Mouse (Mus musculus): Measurements from ENCODE around the gene Cldn5.

Cldn5 gene

DNA sequence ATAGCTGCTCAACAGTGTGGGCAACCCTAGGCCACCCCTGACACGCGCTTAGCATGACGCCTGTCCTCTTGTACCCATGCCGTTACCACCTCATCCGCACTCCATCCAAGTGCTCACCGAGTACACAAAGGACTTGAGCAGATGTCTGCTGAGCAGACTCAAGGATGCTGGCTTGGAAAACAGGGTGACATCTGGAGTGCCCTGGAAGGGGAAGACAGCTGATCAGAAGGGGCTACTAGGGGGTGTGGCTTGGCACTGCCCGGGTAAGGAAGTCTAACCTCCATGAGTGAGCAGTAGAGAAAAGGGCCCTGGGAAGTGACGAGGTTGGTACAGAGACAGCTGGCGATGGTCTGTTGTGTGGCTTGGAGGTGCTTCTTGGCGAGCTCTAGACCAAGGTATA is 10.0 kb downstream of the Cldn5 start:
- WGBS: 92% methylated on average over 10 of the region's 10 CpGs

- WGBS: 91% methylated on average over 10 of the region's 10 CpGs
These were observed 12.2 kb downstream of the Cldn5 start for GRCm38 (mm10) chr16:18788627-18789406.

DNA sequence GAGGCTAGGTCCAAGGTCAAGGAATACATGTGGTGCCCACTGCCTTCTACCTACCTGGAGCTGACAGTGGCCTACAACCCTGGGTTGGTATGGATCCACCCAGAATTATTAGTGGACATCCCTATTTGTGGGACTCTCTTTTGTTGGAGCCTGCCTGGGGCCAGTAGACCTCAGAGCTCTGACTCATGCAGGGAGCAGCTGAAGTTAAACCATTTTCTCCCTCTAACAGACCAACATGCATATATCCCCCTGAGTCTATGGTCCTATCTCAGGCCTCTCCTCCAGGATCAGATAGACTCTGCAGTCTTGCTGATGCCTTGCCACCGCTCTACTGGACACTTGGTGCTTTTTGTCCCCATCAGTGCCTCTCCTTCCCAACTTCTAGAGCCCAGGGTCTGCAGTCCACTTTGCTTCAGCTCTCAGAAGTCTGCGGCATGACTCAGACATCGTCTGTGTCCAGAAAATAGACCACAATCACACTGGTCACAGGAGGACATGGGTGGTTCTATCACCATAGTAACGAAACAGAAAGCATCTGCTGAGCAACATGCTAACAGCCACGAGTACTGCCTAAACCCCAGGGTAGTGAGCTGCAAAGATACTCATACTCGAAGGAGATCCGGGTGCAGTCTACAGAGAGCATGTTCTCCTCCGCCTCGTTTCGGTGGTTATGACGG is 18.7 kb downstream of the Cldn5 start:
- 68% methylated on average over 11 of the region's 11 CpGs for WGBS

DNA sequence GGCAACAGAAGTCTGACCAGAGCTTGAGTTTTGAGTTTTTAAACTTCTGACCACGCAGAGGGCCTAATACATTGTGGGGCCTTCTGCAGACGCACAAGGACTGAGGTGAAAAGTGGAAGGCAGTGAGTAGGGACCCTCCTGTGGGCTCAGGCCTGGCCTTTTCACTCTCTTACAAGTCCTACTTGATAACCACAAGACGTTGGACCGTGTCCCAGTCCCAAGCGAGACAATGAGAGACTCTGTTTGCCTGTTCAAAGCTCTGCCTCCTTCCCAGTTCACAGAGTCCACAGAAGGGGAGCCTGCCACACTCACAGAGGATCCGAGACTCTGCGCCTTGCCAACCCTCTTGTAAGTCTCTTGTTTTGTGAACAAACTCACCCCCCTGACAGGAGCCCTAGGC is 20.0 kb downstream of the Cldn5 start:
- 68% methylated on average over 7 of the region's 7 CpGs for WGBS

GRCm38 (mm10) chr16:18798151-18798550 is 21.5 kb downstream of the Cldn5 start:
- WGBS: 90% methylated on average over 5 of the region's 5 CpGs

DNA sequence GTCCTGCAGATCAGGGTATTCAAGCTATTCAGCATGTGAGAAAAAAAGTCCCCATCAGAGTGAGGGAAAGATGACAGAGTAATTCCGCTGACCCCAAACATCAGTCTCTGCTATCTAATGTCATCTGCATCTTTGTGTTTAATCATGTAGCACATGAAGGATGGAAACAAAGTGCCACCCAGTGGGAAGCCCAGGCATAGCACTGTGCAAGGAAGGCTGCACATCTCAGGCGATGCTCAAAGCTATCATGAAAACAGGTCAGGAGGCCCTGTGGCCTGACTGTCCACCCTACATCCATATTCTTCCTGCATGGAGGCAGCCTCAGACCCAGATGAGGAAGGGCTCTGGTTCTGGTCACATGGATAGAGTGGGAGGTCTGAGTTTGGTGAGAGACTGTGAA is 22.2 kb downstream of the Cldn5 start:
- 49% methylated on average over 2 of the region's 2 CpGs for WGBS

DNA sequence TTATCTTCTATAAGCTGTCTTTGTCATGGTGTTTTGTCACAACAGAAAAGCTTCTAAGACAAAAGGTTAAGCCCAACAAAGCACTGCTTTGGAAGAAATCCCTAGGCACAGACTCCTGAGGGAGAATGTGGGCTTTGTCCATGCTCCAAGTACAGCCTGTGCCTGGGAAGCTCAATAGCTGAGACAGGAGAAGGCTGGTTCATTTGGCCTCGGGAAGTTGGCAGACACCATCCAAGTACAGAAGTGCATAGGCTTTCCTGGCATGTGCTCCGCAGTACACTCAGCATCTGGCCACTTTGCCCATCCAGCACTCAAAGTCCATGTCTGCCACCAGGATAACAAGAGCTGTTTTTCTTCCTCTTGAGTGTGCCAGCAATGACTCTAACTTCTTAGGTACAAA is 29.1 kb downstream of the Cldn5 start:
- 60% methylated on average over 2 of the region's 2 CpGs for WGBS

- WGBS: 91% methylated on average over 5 of the region's 5 CpGs
These were observed 32.4 kb downstream of the Cldn5 start for GRCm38 (mm10) chr16:18809001-18809400.

DNA sequence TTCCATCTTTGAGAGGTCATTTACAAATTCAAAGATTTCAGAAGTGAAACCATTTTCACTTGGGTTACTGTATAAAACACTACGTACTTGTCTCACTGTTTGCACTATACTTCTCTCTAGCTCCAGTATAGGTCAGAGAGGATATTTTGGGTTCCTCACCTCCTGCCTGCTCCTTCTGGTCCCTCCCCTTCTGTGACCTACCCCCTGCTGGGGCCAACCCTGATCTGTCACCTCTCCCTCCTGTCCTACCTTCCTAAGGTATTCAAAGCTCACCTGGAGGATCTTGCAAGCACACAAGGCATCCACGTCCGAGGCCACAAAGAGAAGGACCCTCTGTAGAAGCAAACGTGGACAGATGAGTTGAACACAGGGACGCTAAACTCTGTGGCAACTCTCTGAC is 34.4 kb downstream of the Cldn5 start:
- WGBS: 5% methylated on average over 5 of the region's 5 CpGs

DNA sequence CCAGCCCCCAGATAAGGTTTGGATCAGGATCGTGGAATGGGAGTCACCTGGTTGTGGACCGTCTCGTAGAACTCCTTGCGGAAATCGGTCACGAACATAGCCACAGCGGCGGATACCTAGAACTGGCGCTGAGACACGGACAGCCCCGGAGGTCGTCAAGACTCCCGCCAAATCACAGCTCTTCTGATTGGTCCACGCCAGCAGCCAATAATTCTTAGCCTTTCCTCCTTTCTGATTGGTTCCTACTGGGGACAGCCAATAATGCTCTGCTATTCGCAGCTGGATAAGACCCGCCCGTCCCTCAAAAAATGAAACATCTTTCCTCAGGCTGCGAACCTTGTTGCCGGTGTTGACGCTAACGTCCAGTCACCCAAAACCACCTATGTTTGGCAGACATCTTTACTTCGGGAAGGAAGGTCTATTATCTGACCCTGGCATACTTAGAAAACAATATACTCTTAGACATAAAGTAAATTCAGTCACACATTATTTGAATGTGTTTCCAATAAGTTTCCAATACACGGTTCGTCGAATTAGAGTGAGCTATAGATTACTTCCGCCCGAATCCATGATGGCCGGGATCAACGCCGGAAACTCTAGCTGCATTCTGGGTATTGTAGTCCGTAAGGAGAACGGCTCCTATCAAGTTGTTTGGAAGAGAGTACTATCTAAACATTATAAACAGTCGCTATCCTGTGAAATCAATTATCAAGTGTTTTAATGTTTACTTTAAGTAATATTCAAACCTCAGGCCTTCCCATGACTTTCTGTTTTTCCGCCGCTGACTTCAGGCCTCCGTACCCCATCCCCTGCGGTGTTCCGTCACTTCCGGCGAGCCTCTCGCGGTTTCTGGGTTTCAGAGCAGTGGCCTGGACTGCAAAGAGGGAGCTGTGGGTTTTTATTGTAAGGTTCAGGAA is 35.1 kb downstream of the Cldn5 start, which contains the start of the genes Ufd1 and Cdc45:
Gene Ufd1, plus strand, starts transcription at position 312 of the 917 bp plus-strand sequence.
Gene Cdc45, minus strand, starts transcription at position 520 of the 917 bp plus-strand sequence.
- under 1% methylated on average over 42 of the region's 42 CpGs for WGBS

DNA sequence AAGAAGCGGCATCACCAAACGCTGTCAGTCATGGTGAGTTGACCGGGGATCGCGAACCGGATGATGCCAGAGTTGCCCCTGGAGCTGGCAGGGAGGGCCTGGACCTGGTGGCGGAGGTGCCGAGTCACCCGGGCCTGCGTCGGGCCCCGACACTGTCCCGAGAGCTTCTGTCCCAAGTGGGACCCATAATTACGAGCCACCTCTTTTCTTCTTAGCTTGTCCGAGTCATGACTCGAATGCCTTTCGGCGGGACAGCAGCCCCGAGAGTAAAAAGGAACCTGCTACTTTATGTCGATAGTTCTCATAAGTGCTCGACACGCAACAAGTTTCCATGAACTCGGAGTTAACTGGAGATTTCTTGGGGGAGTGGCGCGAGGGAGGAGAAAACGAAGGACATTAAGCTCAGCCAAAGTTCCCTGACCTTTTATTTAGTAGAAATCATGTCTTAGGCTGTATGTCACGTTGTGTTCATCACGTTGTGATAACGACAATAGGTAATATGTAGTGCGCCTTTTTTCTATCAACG is 35.8 kb downstream of the Cldn5 start:
- 2% methylated on average over 31 of the region's 31 CpGs for WGBS

- WGBS: 33% methylated on average over 1 of the region's 1 CpGs
These were observed 45.7 kb downstream of the Cldn5 start for GRCm38 (mm10) chr16:18822356-18822755.

- 29% methylated on average over 4 of the region's 4 CpGs for WGBS
These were observed 46.3 kb downstream of the Cldn5 start for GRCm38 (mm10) chr16:18822925-18823324.
